Comparison of ENCODE assay signal across 13 mouse cellular contexts in genomic region chr11:74489239-74489638, GRCm38 (mm10).
"Had no signal": no experiment of that assay in that cellular context is flagged by ENCODE, and none has a peak within 500 bp of the region (broad histone marks: within the 10 kb centered on the region; RNA-seq: fewer than 3 reads in every experiment).

No protein-coding gene starts in this region.

- H3K4me3 ChIP-seq: layer of hippocampus, adult 2 months; limb, embryonic 15.5 days; liver, embryonic 13.5 days; myocyte; neural tube, embryonic 15.5 days had no signal

- H3K4me2 ChIP-seq: hindbrain, embryonic 14.5 days; limb, embryonic 15.5 days; liver, embryonic 13.5 days; neural tube, embryonic 15.5 days had no signal

- H3K9me3 ChIP-seq: limb, embryonic 15.5 days; liver, embryonic 13.5 days; neural tube, embryonic 15.5 days had no signal

- DNase-seq: liver, embryonic 13.5 days; lung, adult 18-20 months; lung, postnatal 36 days; midbrain, embryonic 14.5 days; right cerebral cortex, adult 18-20 months; right cerebral cortex, postnatal 25 days; thymus, adult 2 months; thymus, postnatal 25 days had no signal

- H3K36me3 ChIP-seq: limb, embryonic 15.5 days; liver, embryonic 13.5 days; neural tube, embryonic 15.5 days had no signal

- H3K27ac ChIP-seq: hindbrain, embryonic 14.5 days; layer of hippocampus, adult 2 months; limb, embryonic 15.5 days; liver, embryonic 13.5 days; neural tube, embryonic 15.5 days had no signal

- H3K27me3 ChIP-seq: limb, embryonic 15.5 days; neural tube, embryonic 15.5 days had no signal

- H3K4me1 ChIP-seq: limb, embryonic 15.5 days had no signal

- H3K9ac ChIP-seq: hindbrain, embryonic 14.5 days; limb, embryonic 15.5 days; liver, embryonic 13.5 days; neural tube, embryonic 15.5 days had no signal
